Mouse (Mus musculus): ENCODE data around the gene C2cd4a.

DNA sequence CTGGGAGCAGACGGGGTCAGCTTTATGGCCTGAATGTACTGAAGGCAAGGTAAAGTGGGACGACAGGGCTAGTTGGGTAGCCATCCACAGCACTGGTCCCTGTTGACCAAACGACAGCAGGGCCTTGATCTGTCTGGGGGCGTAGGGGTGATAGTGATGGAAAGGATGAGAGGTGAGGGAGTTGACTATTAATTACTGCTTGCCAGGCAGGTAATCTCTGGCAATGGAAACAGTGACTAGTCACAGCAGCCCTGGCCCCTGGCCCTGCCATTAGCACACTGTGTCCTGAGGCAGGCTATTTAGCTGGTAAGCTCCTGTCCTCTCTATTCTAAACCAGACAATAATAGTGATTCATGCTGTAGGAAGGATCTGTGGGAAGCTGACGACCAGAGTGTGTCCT lies 39.7 kb downstream of the C2cd4a start:
- TF ChIP-seq CTCF (IDR thresholded peaks at IDR 0.05; ENCODE audit: extremely low read depth, insufficient read depth, insufficient read length, insufficient replicate concordance), result no peak
- no peak for TF ChIP-seq POLR2A (IDR thresholded peaks at IDR 0.05; ENCODE audit: low read depth, low read length)
